Mouse (Mus musculus) ES-CJ7 (cell line): ENCODE measurements at regions not wholly inside any gene's neighbourhood (a gene's known extent, or its start where the extent isn't known, plus 50 kb on each side); places are given as distances from the start of the nearest gene placed in this dataset.

ENCODE experiments used
- DNase-seq: peaks from one replicate; pipeline ENCODE4 v3.0.0; 2011; ENCODE audit warnings: low read depth, low spot score

DNA sequence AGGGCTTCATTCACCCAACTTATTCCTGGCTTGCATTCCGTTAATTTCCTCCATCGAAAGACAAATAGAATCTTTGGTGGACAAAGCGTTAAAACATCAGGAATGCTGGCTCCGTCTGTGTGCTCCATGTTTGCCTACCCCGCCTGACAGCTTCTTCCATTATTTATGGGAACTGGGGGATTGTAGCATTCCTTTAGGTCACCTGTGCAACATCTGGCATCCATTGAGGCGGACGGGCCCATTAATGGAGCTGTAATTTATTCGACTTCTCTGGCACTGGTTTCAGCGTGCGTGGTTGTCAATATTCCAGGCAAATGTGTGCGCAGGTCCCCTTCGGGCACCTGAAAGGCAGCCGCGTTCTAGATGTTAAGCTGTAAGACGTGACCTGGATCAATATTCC is 196.9 kb downstream of the Thbs2 start:
- no peak for DNase-seq

DNA sequence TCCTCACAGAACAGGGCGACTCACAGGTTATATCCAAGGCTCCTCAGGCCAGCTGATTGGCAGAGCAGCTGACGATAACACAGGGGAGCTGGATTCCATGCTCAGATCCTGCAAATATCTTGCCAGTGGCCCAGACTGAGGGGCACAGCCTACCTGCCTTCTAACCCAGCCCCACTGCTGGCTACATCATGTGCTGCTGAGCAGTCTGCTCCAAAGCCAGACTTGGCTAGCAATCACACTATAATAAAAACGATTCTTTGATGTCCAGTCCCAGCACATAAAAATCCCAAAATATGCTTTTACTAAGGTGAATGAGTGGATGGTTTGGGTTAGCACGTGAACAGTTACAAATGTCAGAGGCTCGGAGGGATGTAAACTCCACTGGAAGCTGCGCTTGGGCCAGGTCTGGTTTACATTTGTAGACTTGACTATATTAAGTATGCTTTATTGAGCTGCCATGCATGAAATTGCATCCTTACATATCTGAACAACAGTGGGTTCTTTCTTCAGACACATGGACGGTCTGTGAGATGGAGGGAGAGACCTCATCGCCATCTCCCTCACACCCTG is 200.2 kb downstream of the Thbs2 start:
- DNase-seq, result no peak

DNA sequence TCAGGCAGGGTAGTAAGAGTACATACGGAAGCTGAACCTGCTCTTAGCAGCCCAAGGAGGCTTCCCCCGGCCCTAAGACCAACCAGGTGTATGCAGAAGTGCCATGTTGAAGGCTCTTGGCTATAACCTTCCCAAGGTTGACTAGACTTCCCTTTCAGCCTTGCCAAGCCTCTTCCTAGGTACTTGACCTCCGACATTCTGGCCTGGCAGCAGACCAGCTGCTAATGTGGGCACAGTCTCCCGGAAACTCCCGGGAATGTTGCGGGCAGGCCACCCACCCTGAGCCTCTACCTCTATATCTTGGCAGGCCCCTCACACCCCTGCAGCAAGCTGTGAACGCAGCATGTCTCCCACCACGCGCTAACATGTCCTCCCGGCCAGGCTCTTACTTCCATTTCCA is 201.1 kb downstream of the Thbs2 start:
- DNase-seq, result no peak

DNA sequence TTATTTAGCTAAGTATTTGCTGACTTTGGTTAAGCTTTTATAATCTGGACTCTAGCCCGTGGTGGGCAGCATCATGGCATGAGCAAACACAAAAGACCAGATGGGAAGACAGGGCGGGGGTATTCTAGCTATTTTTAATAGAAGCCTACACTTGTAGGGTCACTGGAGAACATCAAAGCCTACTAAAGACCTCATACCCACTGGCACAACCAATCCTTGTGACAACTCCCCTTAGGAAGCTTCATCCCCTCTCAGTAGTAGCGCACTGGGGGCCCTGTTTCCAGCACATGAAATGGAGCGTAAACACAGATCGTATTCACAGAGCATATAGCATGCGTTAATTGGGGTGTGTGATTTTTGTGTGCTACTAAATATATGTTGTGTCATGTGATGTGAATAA is 202.4 kb downstream of the Smoc2 start:
- DNase-seq, result no peak

DNA sequence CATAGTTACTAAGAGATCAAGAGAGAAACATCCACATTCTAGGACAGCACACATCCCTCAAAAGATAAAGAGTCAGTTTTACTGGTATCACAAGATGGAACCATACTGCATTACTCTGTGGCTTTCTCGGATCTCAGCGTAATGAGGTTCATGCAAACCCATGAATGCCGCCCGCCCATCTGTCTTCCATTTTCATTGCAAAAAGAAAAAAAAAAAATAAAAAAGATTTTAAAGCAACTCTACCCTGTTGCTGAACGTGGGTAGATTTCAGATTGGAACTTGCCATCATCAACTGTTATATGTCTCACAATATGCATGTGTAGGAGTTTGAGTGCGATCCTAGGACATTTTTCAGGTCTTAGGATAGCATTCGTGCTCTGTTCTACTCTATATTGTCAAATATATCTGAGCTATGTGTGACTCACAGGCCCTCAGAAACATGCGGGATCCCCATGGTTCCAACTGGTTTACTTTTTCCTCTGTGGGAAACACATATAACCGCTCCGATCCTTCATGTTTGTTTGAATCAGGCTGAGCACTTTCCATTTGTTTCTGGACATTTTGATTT is 199.7 kb downstream of the Smoc2 start:
- DNase-seq, result no peak

DNA sequence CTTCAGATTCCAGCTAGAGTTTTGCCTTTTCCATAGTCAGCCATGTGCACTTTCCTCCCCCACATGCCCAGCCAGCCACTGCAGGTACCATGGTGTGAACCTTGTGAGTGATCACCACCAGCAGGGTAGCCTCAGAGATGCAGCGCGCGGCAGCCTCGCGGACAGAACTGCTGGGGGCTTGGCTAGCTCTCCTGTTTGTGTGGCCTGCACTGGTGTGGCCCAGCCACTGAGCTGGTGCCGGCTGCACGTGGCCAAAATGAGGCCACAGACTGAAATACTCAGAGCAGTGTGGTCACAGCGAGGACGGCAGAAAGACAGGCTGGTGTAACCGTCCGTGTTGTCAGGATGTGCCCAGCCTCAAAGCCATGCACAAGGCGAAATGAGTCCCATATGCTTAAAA is 197.4 kb downstream of the Smoc2 start:
- DNase-seq, result no peak

DNA sequence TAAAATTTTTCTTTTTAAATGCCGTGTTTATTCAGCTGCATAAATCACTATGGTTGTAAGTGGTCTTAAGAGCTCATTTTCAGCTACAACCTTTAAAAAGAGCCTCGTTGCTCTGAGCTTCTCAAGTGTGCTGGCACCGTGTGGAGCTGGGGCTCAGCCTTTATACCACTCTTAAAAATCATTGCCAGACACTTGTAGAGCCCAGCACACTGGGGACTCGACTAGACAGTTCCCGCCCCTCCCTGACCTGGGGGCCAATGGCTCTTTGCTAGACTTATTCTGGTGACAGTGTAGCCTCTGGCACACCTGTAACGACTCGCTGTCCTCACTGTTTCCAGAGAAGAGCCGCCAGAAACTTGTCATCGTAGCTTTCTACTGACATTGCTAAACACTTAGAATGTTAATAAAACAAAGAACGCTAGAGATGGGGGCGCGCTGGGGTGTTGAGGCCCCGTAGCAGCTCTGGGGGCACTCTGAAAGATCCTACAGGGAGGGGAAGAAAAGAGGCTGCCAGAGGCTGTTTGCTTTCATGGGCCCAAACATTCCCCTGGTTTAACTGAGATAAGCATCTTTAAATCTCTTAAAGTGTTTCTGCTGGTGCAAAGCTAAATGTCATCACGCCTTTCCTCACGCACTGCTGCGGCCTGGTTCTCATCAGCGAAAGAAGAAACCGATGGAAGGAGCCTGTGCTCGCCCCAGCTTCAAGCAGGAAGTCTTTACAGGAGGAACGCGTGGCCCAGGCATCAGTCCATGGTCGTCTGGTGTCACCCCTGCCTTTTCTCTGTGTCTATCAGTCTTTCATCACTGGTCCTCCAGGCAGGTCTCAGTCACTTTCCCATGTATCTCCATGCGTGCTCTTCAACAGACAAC is 196.7 kb downstream of the Smoc2 start:
- no peak for DNase-seq

DNA sequence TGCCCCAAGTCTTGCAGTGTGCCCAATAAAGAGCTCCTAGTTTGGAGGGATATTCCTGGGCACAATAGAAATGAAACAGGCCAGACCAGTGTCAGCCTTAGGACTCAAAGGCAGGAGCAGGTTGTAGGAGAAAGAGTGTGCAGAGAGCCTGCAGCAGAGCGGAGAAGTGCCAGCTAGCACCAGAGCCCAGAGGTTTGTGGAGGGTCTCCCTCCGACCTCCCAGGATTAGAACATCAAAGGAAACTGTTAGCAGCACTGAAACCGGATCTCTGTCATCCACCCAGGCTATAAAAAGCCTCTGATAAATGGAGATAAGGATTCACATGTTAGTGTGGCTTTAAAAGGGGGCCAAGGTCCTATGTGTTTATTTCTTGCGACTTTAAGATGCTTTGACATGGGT is 196.0 kb downstream of the Smoc2 start:
- DNase-seq, result no peak

DNA sequence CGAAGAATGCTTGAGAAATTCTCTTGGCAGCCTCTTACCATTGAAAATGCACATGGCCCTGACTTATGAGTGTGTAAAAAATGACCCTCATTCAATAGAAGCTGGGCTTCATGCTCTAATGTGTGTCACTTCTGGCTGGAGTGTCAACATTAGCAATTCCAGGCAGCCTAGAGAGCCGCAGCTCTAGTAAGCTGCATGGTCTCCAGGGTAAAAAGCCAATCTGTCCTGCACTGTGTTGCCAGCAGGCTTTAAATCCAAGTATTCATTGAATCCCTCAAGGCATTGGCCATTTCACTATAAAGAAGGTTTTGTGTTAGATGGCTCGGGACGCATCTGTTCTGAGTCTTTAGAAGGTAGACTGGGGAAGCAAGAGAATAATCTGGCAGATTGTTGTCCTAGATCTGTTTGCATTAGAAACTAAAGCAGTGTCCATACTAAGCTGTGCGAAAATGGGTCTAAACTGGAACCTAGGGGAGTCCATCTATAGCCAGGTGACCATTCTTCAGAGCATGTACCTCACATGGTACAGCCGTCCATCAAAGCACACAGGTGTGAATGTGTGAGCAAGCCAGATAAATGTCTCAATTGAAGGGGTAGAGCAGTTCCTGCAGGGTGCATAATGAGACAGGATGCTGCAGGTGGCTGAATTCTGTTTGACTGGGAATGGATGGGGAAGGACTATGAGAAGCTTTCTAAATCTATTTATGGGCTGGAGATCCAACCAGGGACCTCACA is 189.6 kb downstream of the Smoc2 start:
- DNase-seq, result no peak

DNA sequence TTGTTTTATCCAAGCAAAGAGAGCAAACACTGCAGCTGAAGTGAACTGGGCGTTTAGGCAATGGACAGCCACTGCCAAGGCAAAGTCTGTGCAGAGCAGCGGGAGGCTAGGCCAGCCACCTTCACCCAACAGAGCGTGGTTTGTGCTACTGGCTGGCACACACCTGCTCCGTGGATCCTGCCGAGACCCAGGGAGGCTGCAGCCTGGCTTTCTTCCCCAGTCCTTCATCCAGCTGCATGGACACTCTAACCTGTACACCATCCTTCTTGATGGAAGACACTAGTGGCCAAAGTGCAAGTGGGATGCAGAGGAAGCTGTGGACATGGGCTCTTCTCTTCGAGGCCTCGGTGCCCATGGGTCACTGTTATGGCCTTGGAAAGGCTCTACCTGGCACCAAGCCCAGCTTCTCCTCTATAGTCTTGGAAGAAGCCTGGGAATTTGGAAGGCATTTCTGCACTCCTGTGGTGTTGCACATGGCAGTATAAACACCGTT is 176.0 kb downstream of the Smoc2 start:
- DNase-seq, result no peak
